Mouse (Mus musculus) liver, embryonic 14.5 days (tissue): ENCODE results near the gene Serpina9. TPM values are rescaled to one million over a fixed set of nuclear protein-coding genes. Genes with fewer than 3 reads are reported as not detected.

Experiments
- ATAC-seq: fragments of 200-750 bp; cut with Nextera tagmentation; 2 replicates; pipeline ENCODE4 v1.8.0; 2017; ENCODE audit warnings: moderate number of reproducible peaks, mild to moderate bottlenecking, moderate library complexity; ENCODE audit not compliant: insufficient read depth
- DNase-seq, 3 experiments: peaks; one replicate each; pipeline ENCODE4 v3.0.0-alpha.2; 2012 to 2013; ENCODE audit warnings: low read depth in 3 of 3, low spot score in 3 of 3
- H3K27ac ChIP-seq: fragments of 300-500 bp; sonication (generic); 2 replicates; pipeline ENCODE4 v1.5.1; 2014; ENCODE audit warnings: moderate library complexity, mild to moderate bottlenecking, control low read depth, inconsistent platforms
- H3K27me3 ChIP-seq: fragments of 300-500 bp; sonication (generic); 2 replicates; pipeline ENCODE4 v1.6.1; 2014; ENCODE audit warnings: mild to moderate bottlenecking, low read length, moderate library complexity; ENCODE audit not compliant: control insufficient read depth, insufficient read depth
- H3K36me3 ChIP-seq: fragments of 300-500 bp; sonication (generic); replicated peaks from 2 replicates; pipeline ENCODE4 v1.6.1; 2014; ENCODE audit warnings: low read depth; ENCODE audit not compliant: control insufficient read depth, insufficient read depth
- H3K4me1 ChIP-seq, 2 experiments: fragments of 200-500 bp in 1 of 2; fragments of 300-500 bp in 1 of 2; sonication (generic) in 1 of 2; replicated peaks; 2 replicates each; pipeline ENCODE4 v1.6.1; 2012 to 2014; ENCODE audit warnings: antibody characterized with exemption in 1 of 2, inconsistent platforms in 1 of 2, low read length in 1 of 2; ENCODE audit not compliant: control insufficient read depth in 2 of 2, insufficient read depth in 2 of 2
- H3K4me2 ChIP-seq: fragments of 300-500 bp; sonication (generic); 2 replicates; pipeline ENCODE4 v1.6.1; 2014; ENCODE audit warnings: low read depth, mild to moderate bottlenecking, control low read depth, moderate library complexity
- H3K4me3 ChIP-seq, 2 experiments: fragments of 200-500 bp in 1 of 2; fragments of 300-500 bp in 1 of 2; sonication (generic) in 1 of 2; 2 replicates each; pipeline ENCODE4 v1.5.1; 2012 to 2014; ENCODE audit warnings: low read depth in 2 of 2, low read length in 2 of 2, mild to moderate bottlenecking in 2 of 2, control low read depth in 1 of 2, inconsistent platforms in 1 of 2, moderate library complexity in 1 of 2; ENCODE audit not compliant: insufficient read depth in 1 of 2
- H3K9ac ChIP-seq: fragments of 300-500 bp; sonication (generic); replicated peaks from 2 replicates; pipeline ENCODE4 v1.6.1; 2014; ENCODE audit warnings: mild to moderate bottlenecking, control low read depth, moderate library complexity
- H3K9me3 ChIP-seq: fragments of 300-500 bp; sonication (generic); 2 replicates; pipeline ENCODE4 v1.6.1; 2016; ENCODE audit warnings: low read length, mixed read lengths; ENCODE audit not compliant: control insufficient read depth
- CTCF ChIP-seq: IDR thresholded peaks from 2 replicates; pipeline ENCODE4 v1.5.1; 2016; ENCODE audit warnings: antibody characterized with exemption, low read depth, control low read depth
- EP300 ChIP-seq: IDR thresholded peaks from 2 replicates; pipeline ENCODE4 v1.6.1; 2016; ENCODE audit warnings: antibody characterized with exemption, low read depth
- WGBS: fragments of 180-500 bp; shearing (Covaris S2); extraction: QIAGEN DNeasy Blood & Tissue Kit; methylation state at CpG from one replicate; pipeline ENCODE4 v1.1.7; 2014; ENCODE audit not compliant: insufficient replicate concordance; 5-methylcytosine and 5-hydroxymethylcytosine counted together
- polyA plus RNA-seq, 2 experiments: library from polyadenylated mRNA; depleted of rRNA in 1 of 2; stranded (reverse) in 1 of 2; unstranded in 1 of 2; fragments of >200 nt; fragmentation: Nextera tagmentation in 1 of 2; extraction: Ambion mirVana in 1 of 2; gene quantifications; 2 replicates each; pipeline versions ENCODE4 v1.2.1 to v1.2.3; 2012 to 2014

Gene Serpina9
- polyA plus RNA-seq, 2 experiments, result not detected

DNA sequence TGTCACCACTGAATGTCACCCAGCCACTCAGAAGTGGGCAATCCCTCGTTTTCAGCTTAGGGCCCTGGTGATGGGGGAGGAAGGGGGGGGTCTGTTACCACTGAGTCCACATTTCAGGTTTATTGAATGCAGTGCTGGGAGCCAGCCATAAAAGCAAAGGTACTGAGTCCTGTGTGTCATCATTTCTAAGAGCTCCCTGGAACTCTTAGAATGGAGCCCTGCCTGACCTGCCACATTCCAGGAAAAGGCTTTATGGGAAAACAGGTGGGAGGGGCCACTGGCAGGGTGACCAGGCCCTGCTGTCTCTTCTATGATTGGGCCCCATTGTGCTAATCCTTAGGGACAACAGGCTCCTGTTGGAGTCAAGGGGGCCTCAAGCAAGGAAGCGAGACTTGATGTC lies 17.0 kb downstream of the Serpina9 start:
- ATAC-seq, result no peak
- H3K4me1 ChIP-seq, result no peaks in the 10 kb centered on the region
- DNase-seq, result no peak
- H3K9ac ChIP-seq, result no peak overlapping the region
- no peaks in the 10 kb centered on the region for H3K36me3 ChIP-seq
- TF ChIP-seq CTCF (no peak), EP300 (no peak)
- no peak overlapping the region for H3K4me3 ChIP-seq
- no peaks in the 10 kb centered on the region for H3K9me3 ChIP-seq
- 58% methylated on average over 2 of the region's 2 CpGs for WGBS
- no peak overlapping the region for H3K4me2 ChIP-seq
- no peaks in the 10 kb centered on the region for H3K27me3 ChIP-seq
- H3K27ac ChIP-seq, result no peak overlapping the region

DNA sequence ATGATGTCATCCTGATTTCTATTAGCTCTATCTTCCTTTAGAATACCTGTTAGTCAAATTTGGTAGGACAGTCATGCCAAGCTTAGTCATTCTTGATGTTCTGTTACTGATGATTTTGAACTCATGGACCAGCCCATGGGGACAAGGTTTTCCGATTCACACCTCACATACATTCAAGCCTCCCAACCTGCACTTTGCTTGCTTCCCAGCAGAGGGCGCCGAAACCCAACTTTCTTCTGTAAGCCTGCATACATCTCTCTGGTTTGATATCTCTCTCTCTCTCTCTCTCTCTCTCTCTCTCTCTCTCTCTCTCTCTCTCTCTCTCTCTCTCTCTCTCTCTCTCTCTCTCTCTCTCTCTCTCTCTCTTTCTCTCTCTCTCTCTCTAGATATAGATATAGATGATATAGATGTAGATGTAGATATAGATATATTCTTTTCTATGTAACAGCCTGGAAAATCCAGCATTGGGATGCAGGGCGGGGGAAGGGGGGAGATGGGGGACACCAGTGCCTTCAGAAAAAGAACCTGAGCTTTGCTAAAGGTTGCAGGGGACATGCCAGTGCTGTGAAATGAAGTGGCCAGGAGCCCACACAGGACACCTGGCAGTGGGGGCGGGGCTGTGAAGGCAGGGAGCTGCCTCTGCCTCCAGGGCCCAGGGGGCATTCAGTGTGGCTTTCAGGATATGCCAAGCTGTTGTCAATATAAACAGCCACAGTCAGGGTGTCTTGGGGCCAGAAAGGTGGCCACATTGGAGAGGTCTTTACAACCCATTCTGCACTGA lies 18.1 kb downstream of the Serpina9 start:
- no peaks in the 10 kb centered on the region for H3K9me3 ChIP-seq
- no peaks in the 10 kb centered on the region for H3K4me1 ChIP-seq
- no peaks in the 10 kb centered on the region for H3K27me3 ChIP-seq
- H3K27ac ChIP-seq, result no peak overlapping the region
- no peak overlapping the region for H3K4me2 ChIP-seq
- TF ChIP-seq EP300 (no peak), CTCF (peak; percentile 76)
- H3K4me3 ChIP-seq, result no peak overlapping the region
- WGBS, result 24% methylated on average over 5 of the region's 5 CpGs
- H3K9ac ChIP-seq, result no peak overlapping the region
- no peak for ATAC-seq
- peak in 1 of 3 experiments; percentile 17 for DNase-seq
- H3K36me3 ChIP-seq, result no peaks in the 10 kb centered on the region

DNA sequence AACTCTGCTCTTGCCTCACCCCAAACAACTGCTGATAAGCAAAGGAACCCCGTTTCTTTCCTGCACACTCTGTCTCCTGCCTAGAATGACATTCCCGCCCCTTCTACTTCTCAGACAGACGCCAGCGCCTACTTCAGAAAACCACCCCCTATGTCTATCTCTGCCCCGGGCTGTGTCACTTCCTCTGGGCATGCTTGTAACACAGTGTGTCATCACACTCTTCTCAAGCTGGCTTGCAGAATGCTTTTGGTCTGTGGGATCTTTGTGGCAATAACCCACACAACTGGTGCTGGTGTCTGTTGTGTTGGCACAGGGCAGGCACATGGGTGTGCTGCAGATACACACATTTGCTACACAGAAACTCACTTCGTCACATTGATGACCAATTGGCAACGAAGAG lies 20.6 kb downstream of the Serpina9 start:
- Histone ChIP-seq H3K4me2 (no peak overlapping the region), H3K27ac (no peak overlapping the region), H3K9me3 (no peaks in the 10 kb centered on the region), H3K9ac (no peak overlapping the region), H3K4me1 (peaks cover 0 to 10% of the 10 kb centered on the region in 2 experiments; a peak in 2 of 4 replicates), H3K36me3 (no peaks in the 10 kb centered on the region), H3K27me3 (no peaks in the 10 kb centered on the region), H3K4me3 (no peak overlapping the region)
- WGBS, result 44% methylated on average over 7 of the region's 7 CpGs
- ATAC-seq, result no peak
- DNase-seq, result no peak
- TF ChIP-seq EP300, result no peak
- TF ChIP-seq CTCF, result no peak

DNA sequence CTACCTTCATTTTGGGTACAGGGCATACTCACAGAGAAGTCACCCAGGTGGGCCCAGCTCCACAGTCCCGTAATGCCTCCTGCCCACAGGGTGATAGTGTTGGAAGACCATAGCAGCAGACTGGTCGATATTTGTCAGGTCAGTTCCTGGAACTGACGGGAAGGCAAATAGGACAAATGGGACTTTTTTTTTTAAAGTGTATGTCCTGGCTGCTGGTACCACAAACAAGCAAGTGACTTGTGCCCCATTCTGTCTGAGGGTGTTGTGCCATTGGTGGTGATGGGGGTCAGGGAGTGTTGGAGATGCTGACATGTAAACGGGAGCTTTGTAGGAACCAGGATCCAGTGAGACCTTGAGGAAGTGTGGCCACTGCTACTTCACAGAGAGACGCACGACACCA lies 23.7 kb downstream of the Serpina9 start, which contains the start of gene Serpina11:
TSS of gene Serpina11 (minus strand) at position 101 of the 400 bp plus-strand sequence.
- no peak for DNase-seq
- no peak within 1 kb of the TSS for H3K4me3 ChIP-seq
- TF ChIP-seq EP300, result no peak
- no peak for TF ChIP-seq CTCF
- ATAC-seq, result no peak
- no peaks in the 10 kb centered on the region for H3K36me3 ChIP-seq
- H3K4me1 ChIP-seq, result peaks cover 0 to 10% of the 10 kb centered on the region in 2 experiments; a peak in 2 of 4 replicates
- H3K9me3 ChIP-seq, result no peaks in the 10 kb centered on the region
- H3K27ac ChIP-seq, result peak within 1 kb of the TSS; percentile 28; the same call in 1 of the 2 replicates
- no peak within 1 kb of the TSS for H3K9ac ChIP-seq
- H3K27me3 ChIP-seq, result no peaks in the 10 kb centered on the region
- WGBS, result 69% methylated on average over 6 of the region's 6 CpGs
- H3K4me2 ChIP-seq, result no peak within 1 kb of the TSS

DNA sequence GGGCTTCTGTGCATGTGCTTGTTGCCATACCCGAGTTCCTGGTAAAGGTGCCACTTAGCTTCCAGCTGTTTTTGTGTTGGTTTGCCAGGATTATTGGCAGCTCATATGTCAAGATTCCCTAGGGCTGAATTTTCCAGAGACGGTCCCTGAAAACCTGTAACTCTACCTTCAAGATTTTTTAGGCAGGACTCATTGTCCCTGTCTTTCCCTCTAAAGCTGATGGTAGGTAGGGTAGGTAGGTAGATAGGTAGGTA lies 24.1 kb downstream of the Serpina9 start:
- no peak overlapping the region for H3K9ac ChIP-seq
- H3K4me2 ChIP-seq, result no peak overlapping the region
- peaks cover 0 to 10% of the 10 kb centered on the region in 2 experiments; a peak in 2 of 4 replicates for H3K4me1 ChIP-seq
- ATAC-seq, result no peak
- no peaks in the 10 kb centered on the region for H3K27me3 ChIP-seq
- H3K36me3 ChIP-seq, result no peaks in the 10 kb centered on the region
- H3K9me3 ChIP-seq, result no peaks in the 10 kb centered on the region
- no peak overlapping the region for H3K4me3 ChIP-seq
- H3K27ac ChIP-seq, result 0 out of 2 replicates have a peak overlapping the region, but pooled peaks have one; percentile 28
- no peak for DNase-seq
- TF ChIP-seq CTCF, result no peak
- no peak for TF ChIP-seq EP300
- 53% methylated on average over 2 of the region's 2 CpGs for WGBS
